Mouse (Mus musculus) left cerebral cortex, adult 2 months (tissue): ENCODE results near the gene Vdac2. TPM values are rescaled to one million over a fixed set of nuclear protein-coding genes. Genes with fewer than 3 reads are reported as not detected.

ENCODE experiments used
- DNase-seq, 2 experiments: peaks; one replicate each; pipeline ENCODE4 v3.0.0; 2021 to 2022; ENCODE audit warnings: low spot score in 2 of 2, mixed read lengths in 1 of 2; ENCODE audit errors: extremely low spot score in 1 of 2
- H3K27ac ChIP-seq: fragments of 200-600 bp; 2 replicates; pipeline ENCODE4 v1.8.1; 2022
- H3K4me3 ChIP-seq: fragments of 200-600 bp; 2 replicates; pipeline ENCODE4 v1.8.1; 2022
- CTCF ChIP-seq: fragments of 200-600 bp; IDR thresholded peaks from 2 replicates; pipeline ENCODE4 v1.8.1; 2022; ENCODE audit warnings: antibody characterized with exemption, mild to moderate bottlenecking, moderate library complexity
- intact Hi-C: fragments of 180-260 bp; cut with DNase I; formaldehyde crosslinking; loops from one replicate; pipeline ENCODE4 v1.15.1; 2025
- long read RNA-seq, 2 experiments: library from polyadenylated mRNA; stranded (forward); transcript quantifications; one replicate each; pipeline ENCODE4 v2.0.0; 2021; ENCODE audit warnings: borderline mapping rate in 2 of 2
- total RNA-seq, 2 experiments: library from RNA; stranded (reverse); gene quantifications; 2 replicates each; pipeline ENCODE4 v1.2.3; 2021

Gene Vdac2
- 100 to 1,000 TPM; 201 to 230 TPM for total RNA-seq
- long read RNA-seq, experiment 1, transcript Vdac2-201 (10 exons, 1,954 nt) = major isoform, 167 of 182 reads
- long read RNA-seq, experiment 1, partial matches to known transcripts = 6 of 182 reads
- long read RNA-seq, experiment 1, other reads (novel, unspliced or antisense) = 8 of 182 reads
- long read RNA-seq, experiment 2, transcript Vdac2-201 (10 exons, 1,954 nt) = major isoform, 80 of 85 reads
- long read RNA-seq, experiment 2, partial matches to known transcripts = 1 of 85 reads
- long read RNA-seq, experiment 2, other reads (novel, unspliced or antisense) = 3 of 85 reads

DNA sequence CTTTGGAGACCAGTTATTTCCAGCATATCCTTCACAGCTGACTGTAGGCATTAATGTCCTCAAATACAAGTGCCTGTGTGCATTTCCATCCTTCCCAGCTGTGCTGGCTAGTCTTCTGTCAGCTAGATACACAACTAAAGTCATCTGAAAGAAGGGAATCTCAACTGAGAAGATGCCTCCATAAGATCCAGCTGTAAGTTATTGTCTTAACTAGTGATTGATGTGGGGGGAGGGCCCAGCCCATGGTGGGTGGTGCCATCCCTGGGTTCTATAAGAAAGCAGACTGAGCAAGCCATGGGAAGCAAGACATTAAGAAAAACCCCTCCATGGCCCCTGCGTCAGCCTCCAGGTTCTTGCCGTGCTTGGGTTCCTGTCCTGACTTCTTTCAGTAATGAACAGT, at the start of gene Vdac2:
Gene Vdac2, plus strand, starts transcription at position 301 of the 400 bp plus-strand sequence.
- DNase-seq = no peak
- TF ChIP-seq CTCF = no peak
- Histone ChIP-seq H3K27ac (no peak within 1 kb of the TSS), H3K4me3 (no peak within 1 kb of the TSS)
- intact Hi-C loops = loop anchor here (5.0 kb wide), 1 partner anchor 73 kb away; the partner anchor contains the start of genes Dusp13 and Samd8

DNA sequence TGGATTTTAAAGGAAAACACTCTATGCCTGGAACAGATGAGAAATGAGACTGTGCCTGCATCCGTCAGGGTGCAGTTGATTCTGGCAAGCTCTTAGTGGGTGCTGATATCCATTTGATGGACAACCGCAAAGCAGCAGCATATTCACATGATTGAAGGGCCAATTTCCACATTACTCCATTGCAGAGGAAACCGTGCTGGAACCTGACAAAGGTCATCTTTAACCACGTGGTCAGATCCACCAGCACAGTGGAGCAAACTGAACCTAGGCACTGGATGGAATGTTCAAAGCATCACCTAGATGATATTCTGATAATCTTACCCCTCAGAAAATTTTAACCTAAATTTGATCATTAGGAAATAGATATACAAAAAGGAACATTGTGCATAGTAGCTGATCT, 48.8 kb upstream of the Vdac2 start:
- no peak for DNase-seq
- TF ChIP-seq CTCF = no peak
- intact Hi-C loops = no loop called here

DNA sequence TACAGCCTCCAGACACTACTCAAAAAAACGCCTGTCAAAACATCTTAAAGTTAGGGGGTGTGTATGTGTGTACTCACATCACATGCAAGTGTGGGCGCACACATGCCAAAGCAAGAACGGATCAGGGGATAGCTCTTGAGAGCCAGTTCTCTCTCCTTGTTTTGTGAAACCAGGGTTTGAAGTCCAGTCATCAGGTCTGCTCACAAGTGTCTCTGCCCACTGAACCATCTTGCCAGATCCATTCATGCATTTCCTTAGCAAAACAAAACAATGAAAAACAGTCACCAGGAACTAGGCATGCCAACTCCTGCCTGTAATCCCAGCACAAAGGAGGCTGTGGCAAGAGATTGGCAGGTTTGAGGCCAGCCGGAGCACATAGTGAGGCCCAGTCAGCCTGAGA, 38.5 kb upstream of the Vdac2 start:
- Histone ChIP-seq H3K27ac (no peak overlapping the region), H3K4me3 (no peak overlapping the region)
- intact Hi-C loops = no loop called here
- DNase-seq = no peak
- TF ChIP-seq CTCF = no peak

More for the DNA sequence above, 48.8 kb upstream of the Vdac2 start:
- no peak overlapping the region for H3K4me3 ChIP-seq
- H3K27ac ChIP-seq = no peak overlapping the region

GRCm38 (mm10) chr14:21787374-21787773, 37.7 kb upstream of the Vdac2 start:
- no peak overlapping the region for H3K27ac ChIP-seq
- intact Hi-C loops = no loop called here
- DNase-seq = no peak
- TF ChIP-seq CTCF = no peak
- H3K4me3 ChIP-seq = no peak overlapping the region

- peak in 1 of 2 experiments; percentile 35 for DNase-seq
- Histone ChIP-seq H3K4me3 (no peak overlapping the region), H3K27ac (no peak overlapping the region)
- TF ChIP-seq CTCF = no peak
- intact Hi-C loops = no loop called here
Observed at GRCm38 (mm10) chr14:21788121-21788520, 36.9 kb upstream of the Vdac2 start.

GRCm38 (mm10) chr14:21790585-21791251, 34.3 kb upstream of the Vdac2 start:
- no peak for DNase-seq
- Histone ChIP-seq H3K27ac (no peak overlapping the region), H3K4me3 (no peak overlapping the region)
- intact Hi-C loops = loop anchor here (5.0 kb wide), 1 partner anchor 38 kb away; the partner anchor contains the start of genes Dusp13 and Samd8
- no peak for TF ChIP-seq CTCF

- Histone ChIP-seq H3K4me3 (no peak overlapping the region), H3K27ac (peak overlapping the region; percentile 37; the same call in 1 of the 2 replicates)
- no peak for DNase-seq
- no peak for TF ChIP-seq CTCF
- intact Hi-C loops = loop anchor here (5.0 kb wide), 1 partner anchor 39 kb away; the partner anchor contains the start of genes Dusp13 and Samd8
Observed at GRCm38 (mm10) chr14:21791722-21792121, 33.3 kb upstream of the Vdac2 start.

GRCm38 (mm10) chr14:21792250-21792649, 32.8 kb upstream of the Vdac2 start:
- intact Hi-C loops = loop anchor here (5.0 kb wide), 1 partner anchor 40 kb away; the partner anchor contains the start of genes Dusp13 and Samd8
- peak in 1 of 2 experiments; percentile 49 for DNase-seq
- Histone ChIP-seq H3K4me3 (no peak overlapping the region), H3K27ac (no peak overlapping the region; the same call in 1 of the 2 replicates)
- TF ChIP-seq CTCF = no peak

DNA sequence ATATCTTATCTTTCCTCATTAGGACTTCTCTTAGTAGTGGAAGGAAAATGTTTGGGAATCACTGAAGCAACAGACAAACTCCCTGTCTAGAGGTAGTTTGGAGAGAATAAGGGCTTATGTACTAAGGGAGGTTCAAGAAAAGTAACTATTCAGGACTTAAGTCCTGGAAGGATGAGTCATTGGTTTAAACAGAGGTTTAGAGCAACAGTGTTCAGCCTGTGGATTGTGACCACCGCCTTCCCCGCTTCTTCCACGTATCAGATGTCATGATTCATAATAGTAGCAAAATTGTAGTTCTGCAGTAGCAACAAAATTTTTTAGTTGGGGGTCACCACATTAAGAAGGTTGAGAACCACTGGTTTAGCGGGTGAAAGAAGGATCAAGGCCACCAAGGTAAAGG, 24.4 kb upstream of the Vdac2 start:
- no peak for DNase-seq
- Histone ChIP-seq H3K27ac (no peak overlapping the region), H3K4me3 (no peak overlapping the region)
- no peak for TF ChIP-seq CTCF
- intact Hi-C loops = no loop called here

GRCm38 (mm10) chr14:21801624-21802023, 23.4 kb upstream of the Vdac2 start:
- intact Hi-C loops = no loop called here
- H3K4me3 ChIP-seq = no peak overlapping the region
- DNase-seq = no peak
- no peak overlapping the region for H3K27ac ChIP-seq
- TF ChIP-seq CTCF = no peak

DNA sequence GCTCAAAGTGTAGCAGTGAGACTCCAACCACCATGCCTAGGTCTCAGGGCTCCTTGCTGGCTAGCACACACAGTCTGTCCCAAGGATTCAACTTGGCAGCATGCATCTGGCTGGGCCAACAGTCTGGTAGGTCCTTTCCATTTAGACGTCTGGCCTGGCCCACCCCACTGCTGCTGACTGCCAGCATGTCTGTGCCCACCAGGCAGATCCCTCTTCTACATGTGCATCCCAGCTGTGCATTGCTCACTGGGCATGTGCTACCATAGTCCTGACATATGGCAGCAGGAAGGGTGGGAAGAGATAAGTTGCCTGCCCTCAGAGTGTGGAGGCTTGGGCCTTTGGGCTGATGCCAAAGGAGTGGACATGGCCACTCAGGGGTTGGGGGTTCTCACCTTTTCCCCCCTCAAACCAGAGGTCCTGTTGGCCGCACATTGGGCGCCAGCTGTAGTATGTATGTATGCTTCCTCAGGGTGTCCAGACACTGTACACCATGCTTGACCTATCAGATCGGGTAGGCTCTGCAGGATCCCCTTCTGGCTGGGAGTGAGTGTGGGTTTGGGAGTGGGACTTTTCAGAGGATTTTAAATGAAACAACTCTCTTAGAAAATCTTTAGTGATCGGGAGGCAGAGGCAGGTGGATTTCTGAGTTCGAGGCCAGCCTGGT, 22.4 kb upstream of the Vdac2 start:
- no peak overlapping the region for H3K4me3 ChIP-seq
- no peak overlapping the region for H3K27ac ChIP-seq
- intact Hi-C loops = no loop called here
- no peak for DNase-seq
- no peak for TF ChIP-seq CTCF

- intact Hi-C loops = no loop called here
Observed at GRCm38 (mm10) chr14:21806203-21806602, 18.8 kb upstream of the Vdac2 start.

More at GRCm38 (mm10) chr14:21806203-21806602, 18.8 kb upstream of the Vdac2 start:
- no peak for DNase-seq
- no peak for TF ChIP-seq CTCF
- H3K27ac ChIP-seq = no peak overlapping the region
- no peak overlapping the region for H3K4me3 ChIP-seq
